Mouse (Mus musculus) fibroblast of lung, adult 2 months (primary cell): Measurements from ENCODE around the gene Strn.
A peak's percentile ranks its signal among the peaks of the same experiment; 100 is the strongest.
"Not testable (repeated sequence)": the region's sequence is repeated elsewhere in the genome, so short reads cannot be mapped to it uniquely, and the experiment has no call there.

Source experiments
- DNase-seq: peaks from one replicate; pipeline ENCODE4 v3.0.0-alpha.2; 2011; ENCODE audit warnings: low read depth

The Strn gene

GRCm38 (mm10) chr17:78710258-78710657 is 26.7 kb downstream of the Strn start:
- no peak for DNase-seq

- DNase-seq = no peak
These were observed 28.6 kb downstream of the Strn start for GRCm38 (mm10) chr17:78708422-78708821.

GRCm38 (mm10) chr17:78702988-78703387 is 34.0 kb downstream of the Strn start:
- DNase-seq = no peak

GRCm38 (mm10) chr17:78698965-78699364 is 38.0 kb downstream of the Strn start:
- DNase-seq = no peak

- no peak for DNase-seq
These were observed 39.5 kb downstream of the Strn start for GRCm38 (mm10) chr17:78697462-78697861.

GRCm38 (mm10) chr17:78696922-78697321 is 40.1 kb downstream of the Strn start:
- no peak for DNase-seq

- not testable (repeated sequence) for DNase-seq
These were observed 47.8 kb downstream of the Strn start for GRCm38 (mm10) chr17:78689231-78689630.

GRCm38 (mm10) chr17:78687971-78688370 is 49.0 kb downstream of the Strn start:
- no peak for DNase-seq

GRCm38 (mm10) chr17:78685004-78685403 is 52.0 kb downstream of the Strn start:
- no peak for DNase-seq

GRCm38 (mm10) chr17:78682351-78682750 is 54.6 kb downstream of the Strn start:
- DNase-seq = no peak

- no peak for DNase-seq
These were observed 57.5 kb downstream of the Strn start for GRCm38 (mm10) chr17:78679503-78679902.

GRCm38 (mm10) chr17:78676813-78677212 is 60.2 kb downstream of the Strn start:
- no peak for DNase-seq

GRCm38 (mm10) chr17:78664962-78665545 is 71.9 kb downstream of the Strn start:
- no peak for DNase-seq

- DNase-seq = no peak
These were observed 82.2 kb downstream of the Strn start for GRCm38 (mm10) chr17:78654841-78655240.

- DNase-seq = no peak
These were observed 93.0 kb downstream of the Strn start for GRCm38 (mm10) chr17:78643853-78644475.

GRCm38 (mm10) chr17:78642259-78642658 is 94.7 kb downstream of the Strn start:
- peak; percentile 33 for DNase-seq

GRCm38 (mm10) chr17:78640387-78640786 is 96.6 kb downstream of the Strn start:
- no peak for DNase-seq

GRCm38 (mm10) chr17:78639099-78639498 is 97.9 kb downstream of the Strn start:
- DNase-seq = peak; percentile 7

- no peak for DNase-seq
These were observed 99.9 kb downstream of the Strn start for GRCm38 (mm10) chr17:78637140-78637539.

- DNase-seq = no peak
These were observed 101.4 kb downstream of the Strn start for GRCm38 (mm10) chr17:78635616-78636015.

GRCm38 (mm10) chr17:78624941-78625340 is 112.1 kb downstream of the Strn start:
- no peak for DNase-seq

GRCm38 (mm10) chr17:78621863-78622262 is 115.1 kb downstream of the Strn start:
- DNase-seq = no peak

GRCm38 (mm10) chr17:78620740-78621139 is 116.3 kb downstream of the Strn start:
- no peak for DNase-seq

GRCm38 (mm10) chr17:78619981-78620380 is 117.0 kb downstream of the Strn start:
- no peak for DNase-seq
